Mouse (Mus musculus): ENCODE measurements around the gene Tmc4.

DNA sequence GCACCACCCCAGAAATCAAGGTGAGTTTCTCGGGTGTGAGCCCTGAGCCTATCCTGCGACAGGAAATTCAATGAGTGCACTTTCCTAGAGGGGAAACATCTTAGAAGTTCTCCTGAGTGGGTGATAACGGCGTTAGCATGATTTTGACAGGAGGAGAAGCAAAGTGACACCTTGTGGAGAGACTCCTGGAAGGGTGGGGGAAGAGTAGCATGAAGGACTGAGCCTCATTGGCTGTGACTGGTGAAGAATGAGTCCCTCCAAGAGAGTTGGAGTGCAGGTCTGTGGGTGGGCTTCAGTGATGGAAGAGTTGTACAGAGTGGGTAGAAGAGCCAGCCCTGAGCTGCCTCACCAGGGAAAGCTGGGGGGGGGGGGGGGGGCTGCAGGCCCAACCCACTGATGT lies 20.4 kb downstream of the Tmc4 start:
- TF ChIP-seq CTCF (IDR thresholded peaks at IDR 0.05; ENCODE audit: borderline replicate concordance, insufficient read depth, low read length) (no peak), POLR2A (IDR thresholded peaks at IDR 0.05; ENCODE audit: low read depth, low read length) (no peak)
